Mouse (Mus musculus) brown adipose tissue, adult 24 weeks (tissue): ENCODE results near the gene Wwox. TPM values are rescaled to one million over a fixed set of nuclear protein-coding genes. Genes with fewer than 3 reads are reported as not detected.

Experiments
- H3K27ac ChIP-seq: fragments of 200-500 bp; replicated peaks from 2 replicates; pipeline ENCODE4 v1.5.1; 2012; ENCODE audit warnings: low read depth, mild to moderate bottlenecking, low read length
- H3K4me1 ChIP-seq: fragments of 200-500 bp; 2 replicates; pipeline ENCODE4 v1.6.1; 2012; ENCODE audit warnings: low read length, mixed read lengths; ENCODE audit not compliant: control insufficient read depth, insufficient read depth, insufficient read length
- H3K4me3 ChIP-seq: fragments of 200-500 bp; 2 replicates; pipeline ENCODE4 v1.5.1; 2012; ENCODE audit warnings: low read depth, mild to moderate bottlenecking, low read length, moderate library complexity; ENCODE audit not compliant: insufficient read depth
- polyA plus RNA-seq: library from polyadenylated mRNA; stranded (reverse); fragments of >200 nt; gene quantifications from 2 replicates; pipeline ENCODE4 v1.2.4, GENCODE M21; 2012; ENCODE audit not compliant: missing spikeins, insufficient read depth, insufficient read length

Gene Wwox
- polyA plus RNA-seq, 1 experiment, result 11.8 TPM

GRCm38 (mm10) chr8:114927412-114927811, 488.0 kb downstream of the Wwox start:
- Histone ChIP-seq H3K27ac (no peak overlapping the region), H3K4me3 (no peak overlapping the region)

GRCm38 (mm10) chr8:114927917-114928316, 488.5 kb downstream of the Wwox start:
- Histone ChIP-seq H3K4me1 (no peaks in the 10 kb centered on the region; the same call in 1 of the 2 replicates), H3K27ac (no peak overlapping the region), H3K4me3 (no peak overlapping the region)

More at GRCm38 (mm10) chr8:114927412-114927811, 488.0 kb downstream of the Wwox start:
- H3K4me1 ChIP-seq, result no peaks in the 10 kb centered on the region; the same call in 1 of the 2 replicates

GRCm38 (mm10) chr8:114929597-114929996, 490.1 kb downstream of the Wwox start:
- Histone ChIP-seq H3K27ac (no peak overlapping the region), H3K4me1 (no peaks in the 10 kb centered on the region), H3K4me3 (no peak overlapping the region)

- Histone ChIP-seq H3K4me3 (no peak overlapping the region), H3K4me1 (no peaks in the 10 kb centered on the region), H3K27ac (no peak overlapping the region)
Measured at GRCm38 (mm10) chr8:114932071-114932630, 492.7 kb downstream of the Wwox start.

GRCm38 (mm10) chr8:114933248-114933647, 493.8 kb downstream of the Wwox start:
- no peak overlapping the region for H3K27ac ChIP-seq
- H3K4me3 ChIP-seq, result no peak overlapping the region
- no peaks in the 10 kb centered on the region for H3K4me1 ChIP-seq

GRCm38 (mm10) chr8:114936887-114937286, 497.4 kb downstream of the Wwox start:
- no peak overlapping the region for H3K27ac ChIP-seq
- no peaks in the 10 kb centered on the region for H3K4me1 ChIP-seq
- H3K4me3 ChIP-seq, result no peak overlapping the region

GRCm38 (mm10) chr8:114939338-114939737, 499.9 kb downstream of the Wwox start:
- no peak overlapping the region for H3K27ac ChIP-seq
- no peak overlapping the region for H3K4me3 ChIP-seq
- H3K4me1 ChIP-seq, result no peaks in the 10 kb centered on the region

GRCm38 (mm10) chr8:114941096-114941495, 501.6 kb downstream of the Wwox start:
- H3K4me1 ChIP-seq, result no peaks in the 10 kb centered on the region
- H3K4me3 ChIP-seq, result no peak overlapping the region
- H3K27ac ChIP-seq, result no peak overlapping the region

GRCm38 (mm10) chr8:114941644-114942043, 502.2 kb downstream of the Wwox start:
- Histone ChIP-seq H3K4me3 (no peak overlapping the region), H3K4me1 (no peaks in the 10 kb centered on the region), H3K27ac (no peak overlapping the region)

- H3K4me3 ChIP-seq, result no peak overlapping the region
- no peak overlapping the region for H3K27ac ChIP-seq
- H3K4me1 ChIP-seq, result no peaks in the 10 kb centered on the region
Measured at GRCm38 (mm10) chr8:114947921-114948320, 508.5 kb downstream of the Wwox start.

GRCm38 (mm10) chr8:114956377-114957168, 517.1 kb downstream of the Wwox start:
- Histone ChIP-seq H3K4me3 (no peak overlapping the region), H3K4me1 (no peaks in the 10 kb centered on the region), H3K27ac (no peak overlapping the region)

GRCm38 (mm10) chr8:114958437-114959107, 519.1 kb downstream of the Wwox start:
- H3K4me1 ChIP-seq, result 0 out of 2 replicates have a peak, but pooled peaks cover 2% of the 10 kb centered on the region
- no peak overlapping the region for H3K4me3 ChIP-seq
- H3K27ac ChIP-seq, result no peak overlapping the region

- 0 out of 2 replicates have a peak, but pooled peaks cover 2% of the 10 kb centered on the region for H3K4me1 ChIP-seq
- H3K4me3 ChIP-seq, result no peak overlapping the region
- H3K27ac ChIP-seq, result no peak overlapping the region
Measured at GRCm38 (mm10) chr8:114959406-114959805, 520.0 kb downstream of the Wwox start.

- H3K4me3 ChIP-seq, result no peak overlapping the region
- H3K4me1 ChIP-seq, result 0 out of 2 replicates have a peak, but pooled peaks cover 2% of the 10 kb centered on the region
- H3K27ac ChIP-seq, result no peak overlapping the region
Measured at GRCm38 (mm10) chr8:114962494-114962893, 523.0 kb downstream of the Wwox start.

- Histone ChIP-seq H3K27ac (no peak overlapping the region), H3K4me3 (no peak overlapping the region), H3K4me1 (0 out of 2 replicates have a peak, but pooled peaks cover 2% of the 10 kb centered on the region)
Measured at GRCm38 (mm10) chr8:114963282-114963681, 523.8 kb downstream of the Wwox start.
